Mouse (Mus musculus): Measurements from ENCODE around the gene Zfp704.

- no peak for TF ChIP-seq CTCF (IDR thresholded peaks at IDR 0.05; ENCODE audit: extremely low read depth, insufficient read depth, low read length)
- no peak for TF ChIP-seq POLR2A (IDR thresholded peaks at IDR 0.05; ENCODE audit: extremely low read depth, insufficient read depth, low read length)
These were observed 86.6 kb downstream of the Zfp704 start for GRCm38 (mm10) chr3:9523081-9523932.

Data from cortical plate, adult 2 months (tissue).